Comparison of ENCODE assay signal across 9 mouse cellular contexts in genomic region chr6:54956425-54956824, GRCm38 (mm10). TPM values are rescaled to one million over a fixed set of nuclear protein-coding genes. Genes with fewer than 3 reads are reported as not detected.
DNase-seq lines count a peak whose midpoint lies in the region; ATAC-seq and TF ChIP-seq lines count a peak whose summit lies in the region.
"Had no signal": no experiment of that assay in that cellular context is flagged by ENCODE, and none has a peak within 500 bp of the region (broad histone marks: within the 10 kb centered on the region; RNA-seq: fewer than 3 reads in every experiment).

No protein-coding gene starts in this region.

- WGBS in forebrain, postnatal 0 days, result 71% methylated on average over 1 of the region's 1 CpGs
- 90% methylated on average over 1 of the region's 1 CpGs for WGBS in forebrain, embryonic 13.5 days
- WGBS in lung, postnatal 0 days, result 47% methylated on average over 1 of the region's 1 CpGs
- 47% methylated on average over 1 of the region's 1 CpGs for WGBS in stomach, embryonic 14.5 days

- no peaks in the 10 kb centered on the region for H3K4me1 ChIP-seq in forebrain, postnatal 0 days (ENCODE audit: insufficient read depth)
- H3K4me1 ChIP-seq in forebrain, embryonic 13.5 days, result no peaks in the 10 kb centered on the region
- H3K4me1 ChIP-seq in lung, postnatal 0 days (ENCODE audit: insufficient read depth, low read depth, low read length), result peaks cover 20% of the 10 kb centered on the region
- no peaks in the 10 kb centered on the region for H3K4me1 ChIP-seq in stomach, embryonic 14.5 days (ENCODE audit: control insufficient read depth, insufficient read depth, low read length)

- TF ChIP-seq CTCF in forebrain, postnatal 0 days (IDR thresholded peaks at IDR 0.05; ENCODE audit: low read depth), result no peak
- no peak for TF ChIP-seq CTCF in lung, postnatal 0 days (IDR thresholded peaks at IDR 0.05)

- TF ChIP-seq EP300 in lung, postnatal 0 days (IDR thresholded peaks at IDR 0.05), result peak; percentile 45; the same call in 1 of the 2 replicates

- H3K4me2 ChIP-seq in forebrain, postnatal 0 days (ENCODE audit: low read depth), result no peak overlapping the region
- no peak overlapping the region for H3K4me2 ChIP-seq in forebrain, embryonic 13.5 days
- H3K4me2 ChIP-seq in lung, postnatal 0 days (replicated peaks; ENCODE audit: low read depth, low read length), result no peak overlapping the region
- no peak overlapping the region for H3K4me2 ChIP-seq in stomach, embryonic 14.5 days (replicated peaks; ENCODE audit: low read depth, low read length)

- H3K4me3 ChIP-seq in forebrain, postnatal 0 days (ENCODE audit: low read depth, low read length), result no peak overlapping the region
- H3K4me3 ChIP-seq in forebrain, embryonic 13.5 days, result no peak overlapping the region
- H3K4me3 ChIP-seq in lung, postnatal 0 days (ENCODE audit: low read depth, low read length), result no peak overlapping the region
- no peak overlapping the region for H3K4me3 ChIP-seq in stomach, embryonic 14.5 days (ENCODE audit: low read depth, low read length)

- H3K36me3 ChIP-seq in forebrain, postnatal 0 days (ENCODE audit: insufficient read depth), result no peaks in the 10 kb centered on the region
- no peaks in the 10 kb centered on the region for H3K36me3 ChIP-seq in forebrain, embryonic 13.5 days (ENCODE audit: poor library complexity, severe bottlenecking)
- no peaks in the 10 kb centered on the region for H3K36me3 ChIP-seq in lung, postnatal 0 days (ENCODE audit: insufficient read depth, low read length)
- no peaks in the 10 kb centered on the region for H3K36me3 ChIP-seq in stomach, embryonic 14.5 days (ENCODE audit: control insufficient read depth, insufficient read depth, low read length)

- no peak overlapping the region for H3K27ac ChIP-seq in forebrain, postnatal 0 days (ENCODE audit: low read depth, low read length)
- no peak overlapping the region for H3K27ac ChIP-seq in forebrain, embryonic 13.5 days
- H3K27ac ChIP-seq in lung, postnatal 0 days (ENCODE audit: low read length), result peak overlapping the region; percentile 88; the same call in 1 of the 2 replicates
- H3K27ac ChIP-seq in stomach, embryonic 14.5 days (ENCODE audit: low read length), result no peak overlapping the region

- no peaks in the 10 kb centered on the region for H3K9me3 ChIP-seq in forebrain, postnatal 0 days (ENCODE audit: low read length)
- peaks cover 3% of the 10 kb centered on the region; the same call in 1 of the 2 replicates for H3K9me3 ChIP-seq in forebrain, embryonic 13.5 days (replicated peaks)
- H3K9me3 ChIP-seq in lung, postnatal 0 days (ENCODE audit: low read length), result no peaks in the 10 kb centered on the region
- no peaks in the 10 kb centered on the region for H3K9me3 ChIP-seq in stomach, embryonic 14.5 days (ENCODE audit: control insufficient read depth, low read depth, low read length)

- H3K27me3 ChIP-seq in forebrain, postnatal 0 days (ENCODE audit: insufficient read depth, low read length), result no peaks in the 10 kb centered on the region
- no peaks in the 10 kb centered on the region for H3K27me3 ChIP-seq in forebrain, embryonic 13.5 days
- no peaks in the 10 kb centered on the region for H3K27me3 ChIP-seq in lung, postnatal 0 days (replicated peaks; ENCODE audit: insufficient read depth, low read length)
- no peaks in the 10 kb centered on the region for H3K27me3 ChIP-seq in stomach, embryonic 14.5 days (ENCODE audit: control insufficient read depth, insufficient read depth, low read length)

- peak; percentile 68; the same call in 1 of the 2 replicates for ATAC-seq in forebrain, postnatal 0 days
- ATAC-seq in forebrain, embryonic 13.5 days, result no peak
- peak; percentile 69 for ATAC-seq in lung, postnatal 0 days
- peak; percentile 33; the same call in 1 of the 2 replicates for ATAC-seq in stomach, embryonic 14.5 days (ENCODE audit: insufficient number of reproducible peaks, insufficient read depth, low FRiP score, low read depth)
- ATAC-seq: forebrain, embryonic 16.5 days had no signal

- DNase-seq in forebrain, postnatal 0 days, result no peak
- peak; percentile 91 for DNase-seq in lung, postnatal 0 days (ENCODE audit: low spot score)
- DNase-seq in lung, postnatal 10 days, result no peak
- peak; percentile 97 for DNase-seq in fibroblast of lung, adult 2 months (ENCODE audit: low read depth)
- DNase-seq in cerebellum, postnatal 4 days (ENCODE audit: low spot score in 2 of 2), result no peak
- DNase-seq in ovary, postnatal 36 days (ENCODE audit: low spot score), result no peak

- no peak overlapping the region for H3K9ac ChIP-seq in forebrain, postnatal 0 days
- no peak overlapping the region for H3K9ac ChIP-seq in forebrain, embryonic 13.5 days
- H3K9ac ChIP-seq in lung, postnatal 0 days (replicated peaks; ENCODE audit: low read depth), result no peak overlapping the region
- no peak overlapping the region for H3K9ac ChIP-seq in stomach, embryonic 14.5 days (replicated peaks; ENCODE audit: low read depth, low read length)

RNA-seq across cellular contexts. Expression of gene Nod1, which starts 16.0 kb away (rescaled TPM):
- total RNA-seq in forebrain, postnatal 0 days (2014; rRNA removed), result 1.8 and 2.3 TPM in 2 replicates
- 1.5 and 2.0 TPM in 2 replicates for polyA plus RNA-seq in forebrain, postnatal 0 days (2015; fragmentation: Nextera tagmentation; extraction: Ambion mirVana)
- polyA plus RNA-seq in forebrain, embryonic 13.5 days (2015; fragmentation: Nextera tagmentation; extraction: Ambion mirVana), result 1.3 and 1.6 TPM in 2 replicates
- 12.7 and 14.4 TPM in 2 replicates for polyA plus RNA-seq in lung, postnatal 0 days (2015; fragmentation: Nextera tagmentation; extraction: Ambion mirVana)
- 5.6 and 5.9 TPM in 2 replicates for polyA plus RNA-seq in stomach, embryonic 14.5 days (2014; fragmentation: Nextera tagmentation; extraction: Ambion mirVana)

RNA-seq across cellular contexts. Expression of gene Ggct, which starts 36.3 kb away (rescaled TPM):
- 2.8 and 3.7 TPM in 2 replicates for total RNA-seq in forebrain, postnatal 0 days (2014; rRNA removed)
- 22.2 and 26.6 TPM in 2 replicates for polyA plus RNA-seq in forebrain, postnatal 0 days (2015; fragmentation: Nextera tagmentation; extraction: Ambion mirVana)
- polyA plus RNA-seq in forebrain, embryonic 13.5 days (2015; fragmentation: Nextera tagmentation; extraction: Ambion mirVana), result 9.3 and 10.6 TPM in 2 replicates
- polyA plus RNA-seq in lung, postnatal 0 days (2015; fragmentation: Nextera tagmentation; extraction: Ambion mirVana), result 6.9 and 8.7 TPM in 2 replicates
- 7.9 and 10.1 TPM in 2 replicates for polyA plus RNA-seq in stomach, embryonic 14.5 days (2014; fragmentation: Nextera tagmentation; extraction: Ambion mirVana)

Comparison
In these comparisons a context has a peak if more than half of its experiments do, and no peak if none do; other contexts are left out.
1. DNase-seq: peak in lung, postnatal 0 days (single experiment) and fibroblast of lung, adult 2 months (single experiment); none in forebrain, postnatal 0 days (single experiment), lung, postnatal 10 days (single experiment), cerebellum, postnatal 4 days (0 of 2) and ovary, postnatal 36 days (single experiment).